Mouse (Mus musculus) forebrain, embryonic 13.5 days (tissue): ENCODE data around the gene Cdon. TPM values are rescaled to one million over a fixed set of nuclear protein-coding genes. Genes with fewer than 3 reads are reported as not detected.

Experiments
- ATAC-seq: fragments of 200-750 bp; cut with Nextera tagmentation; 2 replicates; pipeline ENCODE4 v1.8.0; 2017
- H3K27ac ChIP-seq: fragments of 300-500 bp; sonication (generic); 2 replicates; pipeline ENCODE4 v1.5.1; 2015; ENCODE audit warnings: inconsistent platforms, mild to moderate bottlenecking, moderate library complexity
- H3K27me3 ChIP-seq: fragments of 300-500 bp; sonication (generic); 2 replicates; pipeline ENCODE4 v1.6.1; 2015; ENCODE audit warnings: mild to moderate bottlenecking, inconsistent platforms
- H3K36me3 ChIP-seq: fragments of 300-500 bp; sonication (generic); 2 replicates; pipeline ENCODE4 v1.6.1; 2015; ENCODE audit warnings: mild to moderate bottlenecking, inconsistent platforms; ENCODE audit not compliant: poor library complexity, severe bottlenecking
- H3K4me1 ChIP-seq: fragments of 300-500 bp; sonication (generic); 2 replicates; pipeline ENCODE4 v1.6.1; 2015; ENCODE audit warnings: inconsistent platforms
- H3K4me2 ChIP-seq: fragments of 300-500 bp; sonication (generic); 2 replicates; pipeline ENCODE4 v1.6.1; 2015; ENCODE audit warnings: inconsistent platforms, mild to moderate bottlenecking, moderate library complexity
- H3K4me3 ChIP-seq: fragments of 300-500 bp; sonication (generic); 2 replicates; pipeline ENCODE4 v1.5.1; 2015; ENCODE audit warnings: mild to moderate bottlenecking, inconsistent platforms
- H3K9ac ChIP-seq: fragments of 300-500 bp; sonication (generic); 2 replicates; pipeline ENCODE4 v1.6.1; 2015; ENCODE audit warnings: mild to moderate bottlenecking, inconsistent platforms
- H3K9me3 ChIP-seq: fragments of 300-500 bp; sonication (generic); replicated peaks from 2 replicates; pipeline ENCODE4 v1.6.1; 2016; ENCODE audit warnings: inconsistent platforms
- WGBS: fragments of 180-500 bp; shearing (Covaris S2); methylation state at CpG from one replicate; pipeline ENCODE4 v1.1.7; 2015; 5-methylcytosine and 5-hydroxymethylcytosine counted together
- polyA plus RNA-seq: library from polyadenylated mRNA; unstranded; fragments of >200 nt; fragmentation: Nextera tagmentation; extraction: Ambion mirVana; gene quantifications from 2 replicates; pipeline ENCODE4 v1.2.1, GENCODE M21; 2015

Cdon gene
- polyA plus RNA-seq, 1 experiment from 2014 or later, result 22.1 TPM

DNA sequence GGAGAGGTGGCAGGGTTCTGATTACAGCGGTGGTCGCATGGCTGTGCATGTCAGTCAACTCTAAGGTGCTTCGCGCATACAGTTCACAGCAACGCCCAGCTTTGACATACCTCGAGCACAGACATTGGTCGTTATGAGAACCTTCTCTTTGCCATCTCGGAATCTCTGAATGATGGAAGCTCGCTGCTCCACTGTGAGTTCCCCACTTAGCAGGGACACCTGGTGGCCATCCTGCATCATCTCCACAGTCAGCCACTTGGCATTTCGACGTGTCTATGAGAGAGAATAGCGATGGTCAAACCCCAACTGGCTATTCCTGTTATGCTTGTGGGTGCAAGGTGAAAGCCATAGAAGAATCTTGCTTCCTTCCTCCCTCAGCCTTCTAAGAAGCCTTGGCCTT is 124.8 kb downstream of the Cdon start:
- Histone ChIP-seq H3K36me3 (peaks cover 20% of the 10 kb centered on the region; the same call in 1 of the 2 replicates), H3K4me2 (no peak overlapping the region), H3K27ac (no peak overlapping the region), H3K9me3 (no peaks in the 10 kb centered on the region), H3K9ac (no peak overlapping the region), H3K4me3 (no peak overlapping the region), H3K4me1 (no peaks in the 10 kb centered on the region), H3K27me3 (no peaks in the 10 kb centered on the region)
- ATAC-seq, result no peak
- 72% methylated on average over 12 of the region's 12 CpGs for WGBS

- H3K9ac ChIP-seq, result no peak overlapping the region
- ATAC-seq, result no peak
- no peak overlapping the region for H3K4me3 ChIP-seq
- H3K27me3 ChIP-seq, result no peaks in the 10 kb centered on the region
- no peaks in the 10 kb centered on the region for H3K4me1 ChIP-seq
- 87% methylated on average over 9 of the region's 9 CpGs for WGBS
- H3K4me2 ChIP-seq, result no peak overlapping the region
- no peaks in the 10 kb centered on the region for H3K9me3 ChIP-seq
- peaks cover 27% of the 10 kb centered on the region for H3K36me3 ChIP-seq
- H3K27ac ChIP-seq, result no peak overlapping the region
Measured at GRCm38 (mm10) chr9:35546745-35547144, 125.8 kb downstream of the Cdon start.

DNA sequence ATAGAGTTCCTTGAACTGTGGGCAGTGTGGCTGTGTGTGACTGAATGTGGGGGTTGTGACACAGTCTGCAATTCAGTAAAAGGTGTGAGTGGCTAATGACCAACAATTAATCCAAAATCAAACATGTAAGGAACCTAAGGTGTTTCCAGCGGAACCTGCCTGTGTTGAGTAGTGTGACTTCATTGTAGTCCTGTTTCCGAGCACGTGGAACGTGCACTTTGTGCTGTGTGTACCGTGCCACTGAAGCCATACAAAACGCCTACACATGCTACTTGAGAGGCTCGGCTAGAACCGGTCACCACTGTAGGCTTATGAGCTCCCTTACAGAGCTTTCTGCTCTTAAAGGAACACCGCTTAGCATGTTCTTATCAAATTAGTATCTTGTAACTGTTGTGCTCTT is 127.5 kb downstream of the Cdon start:
- Histone ChIP-seq H3K27ac (no peak overlapping the region), H3K27me3 (no peaks in the 10 kb centered on the region), H3K9ac (no peak overlapping the region), H3K9me3 (no peaks in the 10 kb centered on the region), H3K4me2 (no peak overlapping the region), H3K4me1 (no peaks in the 10 kb centered on the region), H3K36me3 (peaks cover 27% of the 10 kb centered on the region), H3K4me3 (no peak overlapping the region)
- no peak for ATAC-seq
- WGBS, result 90% methylated on average over 9 of the region's 9 CpGs

- Histone ChIP-seq H3K36me3 (peaks cover 8% of the 10 kb centered on the region), H3K27me3 (no peaks in the 10 kb centered on the region; the same call in 1 of the 2 replicates), H3K4me1 (peaks cover 24% of the 10 kb centered on the region), H3K4me2 (no peak overlapping the region), H3K9ac (no peak overlapping the region), H3K4me3 (no peak overlapping the region), H3K9me3 (no peaks in the 10 kb centered on the region), H3K27ac (no peak overlapping the region)
- 77% methylated on average over 12 of the region's 12 CpGs for WGBS
- ATAC-seq, result no peak
Measured at GRCm38 (mm10) chr9:35556494-35557102, 135.7 kb downstream of the Cdon start.

Other genes with a start within 250 kb of the Cdon start
- gene Dcps, start 245.1 kb upstream of the Cdon start, polyA plus RNA-seq, result 94.4 and 100 TPM in 2 replicates
- 57.6 and 66.5 TPM in 2 replicates for gene Srpr, start 221.0 kb upstream of the Cdon start, polyA plus RNA-seq
- 6.1 and 7.8 TPM in 2 replicates for gene Tirap, start 220.8 kb upstream of the Cdon start, polyA plus RNA-seq
- gene Foxred1, start 210.1 kb upstream of the Cdon start, polyA plus RNA-seq, result 42.1 and 46.9 TPM in 2 replicates
- 88.5 and 88.8 TPM in 2 replicates for gene Fam118b, start 153.3 kb upstream of the Cdon start, polyA plus RNA-seq
- gene Rpusd4, start 153.3 kb upstream of the Cdon start, polyA plus RNA-seq, result 22.0 and 23.5 TPM in 2 replicates
- gene Gm1113, start 97.1 kb downstream of the Cdon start, polyA plus RNA-seq, result not detected in 2 replicates
- gene Ddx25, start 137.4 kb downstream of the Cdon start, polyA plus RNA-seq, result 13.2 and 14.9 TPM in 2 replicates
- 19.3 and 20.0 TPM in 2 replicates for gene Pus3, start 137.5 kb downstream of the Cdon start, polyA plus RNA-seq
- gene Pate2, start 149.2 kb downstream of the Cdon start, polyA plus RNA-seq, result 1.6 and 2.1 TPM in 2 replicates
- 29.0 and 29.7 TPM in 2 replicates for gene Hyls1, start 149.3 kb downstream of the Cdon start, polyA plus RNA-seq
- not detected in 2 replicates for gene Pate4, start 190.8 kb downstream of the Cdon start, polyA plus RNA-seq
- gene Pate3, start 227.1 kb downstream of the Cdon start, polyA plus RNA-seq, result not detected in 2 replicates